Mouse (Mus musculus) midbrain, embryonic 11.5 days (tissue): ENCODE results near the gene 1700122O11Rik. TPM values are rescaled to one million over a fixed set of nuclear protein-coding genes. Genes with fewer than 3 reads are reported as not detected.

ENCODE experiments used
- ATAC-seq: fragments of 200-750 bp; cut with Nextera tagmentation; 2 replicates; pipeline ENCODE4 v1.8.0; 2017; ENCODE audit warnings: moderate TSS enrichment, moderate library complexity; ENCODE audit not compliant: low FRiP score
- DNase-seq: peaks from one replicate; pipeline ENCODE4 v3.0.0; 2015; ENCODE audit warnings: low spot score; ENCODE audit errors: missing footprints
- H3K27ac ChIP-seq: fragments of 300-500 bp; sonication (generic); 2 replicates; pipeline ENCODE4 v1.5.1; 2014; ENCODE audit warnings: low read depth, low read length
- H3K27me3 ChIP-seq: fragments of 300-500 bp; sonication (generic); 2 replicates; pipeline ENCODE4 v1.6.1; 2014; ENCODE audit warnings: mild to moderate bottlenecking, low read length, moderate library complexity, mixed read lengths; ENCODE audit not compliant: control insufficient read depth, insufficient read depth
- H3K36me3 ChIP-seq: fragments of 300-500 bp; sonication (generic); 2 replicates; pipeline ENCODE4 v1.6.1; 2014; ENCODE audit warnings: mild to moderate bottlenecking, low read length, moderate library complexity, mixed read lengths; ENCODE audit not compliant: control insufficient read depth, insufficient read depth
- H3K4me1 ChIP-seq: fragments of 300-500 bp; sonication (generic); 2 replicates; pipeline ENCODE4 v1.6.1; 2014; ENCODE audit warnings: low read length; ENCODE audit not compliant: control insufficient read depth, insufficient read depth
- H3K4me2 ChIP-seq: fragments of 300-500 bp; sonication (generic); 2 replicates; pipeline ENCODE4 v1.6.1; 2014; ENCODE audit warnings: mild to moderate bottlenecking, moderate library complexity
- H3K4me3 ChIP-seq: fragments of 300-500 bp; sonication (generic); 2 replicates; pipeline ENCODE4 v1.5.1; 2014; ENCODE audit warnings: low read depth, low read length
- H3K9ac ChIP-seq: fragments of 300-500 bp; sonication (generic); 2 replicates; pipeline ENCODE4 v1.6.1; 2014; ENCODE audit warnings: low read length
- H3K9me3 ChIP-seq: fragments of 300-500 bp; sonication (generic); 2 replicates; pipeline ENCODE4 v1.6.1; 2016; ENCODE audit warnings: low read length; ENCODE audit not compliant: control insufficient read depth
- WGBS: fragments of 180-500 bp; shearing (Covaris S2); extraction: QIAGEN DNeasy Blood & Tissue Kit; methylation state at CpG from one replicate; pipeline ENCODE4 v1.1.7; 2014; 5-methylcytosine and 5-hydroxymethylcytosine counted together
- polyA plus RNA-seq: library from polyadenylated mRNA; unstranded; fragments of >200 nt; fragmentation: Nextera tagmentation; extraction: Ambion mirVana; gene quantifications from 2 replicates; pipeline ENCODE4 v1.2.1, GENCODE M21; 2014

1700122O11Rik gene
- polyA plus RNA-seq, 1 experiment from 2014 or later: not detected

DNA sequence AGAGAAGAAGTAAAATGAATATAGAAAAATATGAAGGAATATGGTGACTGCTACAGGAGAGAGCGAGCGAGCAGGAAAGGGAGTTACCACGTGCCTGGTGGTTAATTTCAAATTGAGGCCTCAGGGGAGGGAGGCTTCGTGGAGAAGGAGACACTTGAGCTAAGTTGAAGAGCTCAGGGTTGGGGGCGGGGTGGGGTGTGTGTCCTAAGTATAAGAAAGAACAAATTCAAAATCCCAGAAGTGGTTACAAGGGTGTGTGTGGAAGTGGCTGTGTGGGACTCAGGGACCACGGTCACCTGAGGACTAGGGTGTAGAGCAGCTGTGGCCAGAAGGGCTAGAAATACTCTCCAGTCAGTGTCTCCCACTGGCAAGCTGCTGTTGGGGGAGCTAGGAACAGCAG, 38.7 kb downstream of the 1700122O11Rik start:
- no peak overlapping the region for H3K9ac ChIP-seq
- peaks cover 18% of the 10 kb centered on the region for H3K4me1 ChIP-seq
- H3K9me3 ChIP-seq: no peaks in the 10 kb centered on the region
- WGBS: 77% methylated on average over 6 of the region's 6 CpGs
- H3K27ac ChIP-seq: no peak overlapping the region
- H3K27me3 ChIP-seq: no peaks in the 10 kb centered on the region
- DNase-seq (no peak), ATAC-seq (no peak)
- no peak overlapping the region for H3K4me3 ChIP-seq
- no peak overlapping the region for H3K4me2 ChIP-seq
- no peaks in the 10 kb centered on the region for H3K36me3 ChIP-seq

DNA sequence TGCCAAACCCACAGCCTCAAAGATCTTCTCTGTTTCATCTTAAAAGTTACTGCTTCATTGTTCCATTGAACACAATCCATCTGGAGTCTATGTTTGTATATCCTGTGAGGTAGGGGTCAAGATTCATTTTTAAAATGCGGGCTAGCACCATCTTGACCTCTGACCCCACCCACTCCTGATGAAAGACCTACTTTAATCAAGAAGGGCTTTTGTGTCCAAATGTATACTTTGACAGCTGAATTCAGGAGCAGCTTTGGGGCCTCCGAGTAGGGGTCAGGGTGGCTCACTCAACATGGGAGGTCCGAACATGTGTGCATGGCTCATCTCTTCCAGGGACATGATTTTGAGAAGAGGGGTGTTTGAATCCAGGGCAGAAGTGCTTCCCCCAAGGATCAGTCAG, 40.3 kb downstream of the 1700122O11Rik start:
- 33% methylated on average over 3 of the region's 3 CpGs for WGBS
- H3K4me2 ChIP-seq: no peak overlapping the region
- DNase-seq: no peak

DNA sequence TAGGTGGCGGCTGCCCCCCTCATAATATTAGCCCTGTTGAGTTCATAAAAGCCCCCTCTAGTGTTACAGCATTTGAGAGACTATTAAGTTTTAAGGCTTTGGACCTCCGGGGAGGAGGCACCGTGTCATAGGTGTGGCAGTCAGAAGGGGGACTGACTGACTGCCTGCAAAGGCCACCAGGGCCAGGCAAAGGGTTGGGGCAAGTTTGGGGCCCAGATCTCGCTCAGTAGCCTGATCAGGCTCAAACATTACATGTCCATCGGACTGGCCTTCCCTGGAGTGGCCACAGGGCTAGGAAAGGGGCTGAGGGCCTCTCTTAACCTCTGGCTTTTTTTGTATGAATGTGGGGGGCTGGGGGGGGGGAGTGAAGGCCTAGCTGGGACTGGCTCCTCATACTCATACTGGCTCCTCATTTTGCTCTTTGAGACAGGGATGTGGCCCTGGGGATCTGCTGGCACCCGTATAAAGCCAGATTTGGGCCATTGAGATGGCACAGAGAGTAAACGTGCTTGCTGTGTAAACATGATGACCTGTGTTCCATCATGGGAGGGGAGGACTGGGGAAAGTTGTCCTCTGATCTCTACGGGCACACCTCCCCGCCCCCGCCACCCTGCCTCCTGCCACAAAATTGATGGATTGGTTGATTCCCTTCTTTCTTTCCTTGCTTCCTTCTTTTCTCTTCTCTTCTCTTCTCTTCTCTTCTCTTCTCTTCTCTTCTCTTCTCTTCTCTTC, 47.5 kb downstream of the 1700122O11Rik start:
- Histone ChIP-seq H3K4me3 (no peak overlapping the region), H3K4me1 (peaks cover 16% of the 10 kb centered on the region), H3K36me3 (no peaks in the 10 kb centered on the region), H3K4me2 (no peak overlapping the region), H3K27me3 (no peaks in the 10 kb centered on the region), H3K9ac (peak overlapping the region; percentile 28; the same call in 1 of the 2 replicates), H3K9me3 (no peaks in the 10 kb centered on the region), H3K27ac (peak overlapping the region; percentile 63)
- no peak for DNase-seq
- peak; percentile 62 for ATAC-seq
- WGBS: 48% methylated on average over 10 of the region's 10 CpGs

More for the DNA sequence above, 40.3 kb downstream of the 1700122O11Rik start:
- no peaks in the 10 kb centered on the region for H3K9me3 ChIP-seq
- H3K4me3 ChIP-seq: no peak overlapping the region
- no peaks in the 10 kb centered on the region for H3K27me3 ChIP-seq
- H3K9ac ChIP-seq: no peak overlapping the region
- no peaks in the 10 kb centered on the region for H3K36me3 ChIP-seq
- ATAC-seq: no peak
- H3K27ac ChIP-seq: no peak overlapping the region
- peaks cover 18% of the 10 kb centered on the region for H3K4me1 ChIP-seq

DNA sequence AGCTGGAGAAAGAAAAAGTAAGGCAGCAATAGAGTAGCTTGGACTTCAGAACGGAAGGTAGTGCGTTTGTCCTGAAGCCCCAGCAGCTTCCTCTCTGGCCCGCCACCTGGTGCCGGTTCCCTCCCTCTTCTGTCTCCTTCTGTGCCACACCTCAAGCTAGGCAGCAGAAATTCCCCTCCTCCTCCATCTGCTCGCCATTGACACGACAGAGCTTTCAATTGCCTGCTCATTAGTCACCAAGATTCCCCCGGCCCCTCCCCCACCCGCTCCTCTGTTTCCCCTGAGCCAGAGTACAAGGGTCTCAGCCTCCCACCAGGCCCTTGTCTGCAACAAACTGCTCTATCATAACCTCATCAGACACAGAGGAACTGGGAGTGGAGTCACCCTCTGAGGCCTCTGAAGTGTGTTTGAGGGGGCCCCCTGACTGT, 48.1 kb downstream of the 1700122O11Rik start:
- Histone ChIP-seq H3K4me3 (no peak overlapping the region), H3K27me3 (no peaks in the 10 kb centered on the region), H3K9me3 (no peaks in the 10 kb centered on the region), H3K4me1 (peaks cover 16% of the 10 kb centered on the region), H3K4me2 (no peak overlapping the region), H3K27ac (peak overlapping the region; percentile 63), H3K36me3 (no peaks in the 10 kb centered on the region), H3K9ac (peak overlapping the region; percentile 28; the same call in 1 of the 2 replicates)
- 6% methylated on average over 8 of the region's 8 CpGs for whole genome bisulfite sequencing
- peak; percentile 87 for ATAC-seq
- DNase-seq: peak; percentile 94

DNA sequence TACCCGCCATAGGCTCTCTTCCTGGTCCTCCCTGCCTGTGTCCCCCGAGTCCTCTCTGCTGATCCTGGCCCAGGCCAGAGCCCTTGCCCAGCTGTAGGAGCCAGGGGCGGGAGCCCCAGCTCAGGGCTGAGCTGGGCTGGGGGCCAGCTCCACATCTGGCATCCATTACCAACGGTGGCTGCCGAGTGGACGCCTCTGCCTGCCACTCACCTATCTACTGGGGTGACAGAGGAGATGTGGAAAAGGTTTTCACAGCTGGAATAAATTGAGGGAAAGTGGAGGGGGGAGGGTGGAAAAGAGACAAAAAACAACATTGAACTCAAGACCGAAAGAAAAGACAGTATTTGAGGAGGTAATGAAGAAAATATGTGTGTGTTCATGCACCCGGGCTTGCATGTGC, 49.3 kb downstream of the 1700122O11Rik start:
- H3K36me3 ChIP-seq: no peaks in the 10 kb centered on the region
- 66% methylated on average over 8 of the region's 8 CpGs for WGBS
- H3K9ac ChIP-seq: no peak overlapping the region
- H3K9me3 ChIP-seq: no peaks in the 10 kb centered on the region
- no peak overlapping the region for H3K4me3 ChIP-seq
- peaks cover 16% of the 10 kb centered on the region for H3K4me1 ChIP-seq
- no peaks in the 10 kb centered on the region for H3K27me3 ChIP-seq
- DNase-seq (no peak), ATAC-seq (no peak)
- no peak overlapping the region for H3K27ac ChIP-seq
- H3K4me2 ChIP-seq: no peak overlapping the region

DNA sequence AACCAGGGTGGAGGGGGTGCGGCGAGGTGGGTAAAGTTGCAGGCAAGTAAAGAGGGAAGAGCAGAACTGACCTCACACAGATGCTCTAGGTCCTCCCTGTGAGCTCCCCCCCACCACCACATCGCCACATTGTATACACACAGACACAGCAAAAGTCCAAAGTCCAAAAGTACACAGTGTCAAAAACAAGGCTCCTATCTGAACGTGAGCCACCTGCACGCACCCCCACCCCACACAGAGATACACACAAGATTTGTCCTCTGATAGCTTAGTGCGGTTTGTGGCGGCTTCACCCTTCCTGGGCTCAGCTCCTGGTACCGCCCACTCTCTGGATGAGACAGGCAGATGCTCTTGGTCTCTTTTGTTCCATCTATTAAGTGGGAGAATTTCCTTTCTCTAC, 50.0 kb downstream of the 1700122O11Rik start:
- H3K4me1 ChIP-seq: peaks cover 16% of the 10 kb centered on the region
- H3K36me3 ChIP-seq: no peaks in the 10 kb centered on the region
- H3K9ac ChIP-seq: no peak overlapping the region
- ATAC-seq (no peak), DNase-seq (no peak)
- H3K9me3 ChIP-seq: no peaks in the 10 kb centered on the region
- no peaks in the 10 kb centered on the region for H3K27me3 ChIP-seq
- no peak overlapping the region for H3K27ac ChIP-seq
- no peak overlapping the region for H3K4me2 ChIP-seq
- 87% methylated on average over 8 of the region's 8 CpGs for WGBS
- no peak overlapping the region for H3K4me3 ChIP-seq

Other genes with a start within 250 kb of the 1700122O11Rik start
- 24.7 and 25.7 TPM in 2 replicates for gene Mdfi, start 203.6 kb downstream of the 1700122O11Rik start, polyA plus RNA-seq
- 24.6 and 27.5 TPM in 2 replicates for gene Foxp4, start 113.6 kb downstream of the 1700122O11Rik start, polyA plus RNA-seq
- not detected in 2 replicates for gene 1700067P10Rik, start 51.0 kb upstream of the 1700122O11Rik start, polyA plus RNA-seq
- not detected in 2 replicates for gene 9830107B12Rik, start 108.0 kb upstream of the 1700122O11Rik start, polyA plus RNA-seq
- gene A530064D06Rik, start 129.0 kb upstream of the 1700122O11Rik start, polyA plus RNA-seq: not detected in 2 replicates
- 0.12 TPM in 1 of 2 replicates, not detected in the other for gene Trem1, start 194.5 kb upstream of the 1700122O11Rik start, polyA plus RNA-seq
- gene Trem3, start 209.5 kb upstream of the 1700122O11Rik start, polyA plus RNA-seq: not detected in 2 replicates
- 0.18 and 0.33 TPM in 2 replicates for gene Treml4, start 226.0 kb upstream of the 1700122O11Rik start, polyA plus RNA-seq